Comparison of ENCODE assay signal across 19 mouse cellular contexts in the genomic region with DNA sequence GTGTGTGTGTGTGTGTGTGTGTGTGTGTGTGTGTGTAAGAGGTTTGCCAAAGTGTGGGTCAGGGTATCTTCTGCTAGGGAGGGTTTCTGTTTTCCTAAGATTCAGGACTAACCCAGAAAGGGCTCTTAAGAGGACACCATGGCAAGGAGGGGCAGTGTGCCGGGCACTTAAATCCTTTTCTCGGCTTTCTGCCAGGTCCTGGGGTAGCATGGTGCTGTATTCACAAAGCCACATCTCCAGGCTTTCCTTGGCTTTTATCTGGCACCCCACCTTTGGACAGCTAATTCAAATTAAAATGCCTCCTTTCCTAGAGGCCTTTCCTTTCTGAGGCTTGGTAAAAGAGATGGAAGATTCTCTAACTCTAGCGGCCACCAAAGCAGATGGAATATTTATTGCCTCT. TPM values are rescaled to one million over a fixed set of nuclear protein-coding genes. Genes with fewer than 3 reads are reported as not detected.
DNase-seq lines count a peak whose midpoint lies in the region; ATAC-seq and TF ChIP-seq lines count a peak whose summit lies in the region.
"Had no signal": no experiment of that assay in that cellular context is flagged by ENCODE, and none has a peak within 500 bp of the region (broad histone marks: within the 10 kb centered on the region; RNA-seq: fewer than 3 reads in every experiment).

No protein-coding gene starts in this region.

- WGBS in forebrain, embryonic 10.5 days, result 6% methylated on average over 3 of the region's 3 CpGs
- WGBS in forebrain, embryonic 13.5 days, result 2% methylated on average over 3 of the region's 3 CpGs
- 3% methylated on average over 3 of the region's 3 CpGs for WGBS in hindbrain, embryonic 15.5 days
- WGBS in neural tube, embryonic 14.5 days, result 4% methylated on average over 3 of the region's 3 CpGs

- no peaks in the 10 kb centered on the region for H3K36me3 ChIP-seq in forebrain, embryonic 10.5 days (replicated peaks)
- no peaks in the 10 kb centered on the region for H3K36me3 ChIP-seq in forebrain, embryonic 13.5 days (ENCODE audit: poor library complexity, severe bottlenecking)
- no peaks in the 10 kb centered on the region for H3K36me3 ChIP-seq in hindbrain, embryonic 15.5 days
- no peaks in the 10 kb centered on the region for H3K36me3 ChIP-seq in neural tube, embryonic 14.5 days (ENCODE audit: control insufficient read depth, insufficient read depth, low read length)
- H3K36me3 ChIP-seq: embryonic facial prominence, embryonic 12.5 days; heart, embryonic 15.5 days; limb, embryonic 13.5 days had no signal

- no peak for ATAC-seq in forebrain, embryonic 13.5 days
- no peak for ATAC-seq in hindbrain, embryonic 15.5 days (ENCODE audit: low FRiP score, low read depth)
- no peak for ATAC-seq in neural tube, embryonic 14.5 days (ENCODE audit: low read depth)
- ATAC-seq: midbrain, embryonic 16.5 days had no signal

- no peak overlapping the region for H3K4me3 ChIP-seq in forebrain, embryonic 10.5 days
- H3K4me3 ChIP-seq in forebrain, embryonic 13.5 days, result no peak overlapping the region
- no peak overlapping the region for H3K4me3 ChIP-seq in embryonic fibroblast, embryonic 13.5 days (ENCODE audit: insufficient read depth, low read length)
- peak overlapping the region; percentile 47 for H3K4me3 ChIP-seq in hindbrain, embryonic 15.5 days
- no peak overlapping the region for H3K4me3 ChIP-seq in neural tube, embryonic 14.5 days (ENCODE audit: low read depth, low read length)
- H3K4me3 ChIP-seq: embryonic facial prominence, embryonic 12.5 days; heart, adult 2 months; heart, embryonic 15.5 days; limb, embryonic 13.5 days had no signal

- no peak for TF ChIP-seq POLR2A in embryonic fibroblast, embryonic 13.5 days (IDR thresholded peaks at IDR 0.05; ENCODE audit: low read depth, low read length)

- peaks cover 100% of the 10 kb centered on the region for H3K27me3 ChIP-seq in forebrain, embryonic 10.5 days (ENCODE audit: poor library complexity, severe bottlenecking)
- H3K27me3 ChIP-seq in forebrain, embryonic 13.5 days, result peaks cover 100% of the 10 kb centered on the region
- H3K27me3 ChIP-seq in hindbrain, embryonic 15.5 days, result peaks cover 84% of the 10 kb centered on the region
- H3K27me3 ChIP-seq in neural tube, embryonic 14.5 days (ENCODE audit: control insufficient read depth, insufficient read depth, low read length), result no peaks in the 10 kb centered on the region

- no peak overlapping the region for H3K9ac ChIP-seq in forebrain, embryonic 13.5 days
- peak overlapping the region; percentile 23; the same call in 1 of the 2 replicates for H3K9ac ChIP-seq in hindbrain, embryonic 15.5 days
- H3K9ac ChIP-seq in neural tube, embryonic 14.5 days (replicated peaks; ENCODE audit: low read depth, low read length), result peak overlapping the region; percentile 12; the same call in 1 of the 2 replicates
- H3K9ac ChIP-seq: embryonic facial prominence, embryonic 12.5 days; heart, embryonic 15.5 days; limb, embryonic 13.5 days; liver, embryonic 14.5 days had no signal

- TF ChIP-seq CTCF in embryonic fibroblast, embryonic 13.5 days (IDR thresholded peaks at IDR 0.05; ENCODE audit: borderline replicate concordance, insufficient read depth, low read length), result no peak

- H3K27ac ChIP-seq in forebrain, embryonic 10.5 days, result no peak overlapping the region
- no peak overlapping the region for H3K27ac ChIP-seq in forebrain, embryonic 13.5 days
- peak overlapping the region; percentile 42; the same call in 1 of the 2 replicates for H3K27ac ChIP-seq in embryonic fibroblast, embryonic 13.5 days (ENCODE audit: insufficient read depth, low read length)
- peak overlapping the region; percentile 87 for H3K27ac ChIP-seq in hindbrain, embryonic 15.5 days (replicated peaks)
- no peak overlapping the region; the same call in 1 of the 2 replicates for H3K27ac ChIP-seq in neural tube, embryonic 14.5 days (ENCODE audit: low read depth, low read length)
- H3K27ac ChIP-seq: embryonic facial prominence, embryonic 12.5 days; heart, adult 2 months; heart, embryonic 15.5 days; kidney, postnatal 0 days; limb, embryonic 13.5 days; liver, embryonic 14.5 days had no signal

- H3K4me2 ChIP-seq in forebrain, embryonic 13.5 days, result no peak overlapping the region
- peak overlapping the region; percentile 56 for H3K4me2 ChIP-seq in hindbrain, embryonic 15.5 days
- H3K4me2 ChIP-seq in neural tube, embryonic 14.5 days (ENCODE audit: low read depth, low read length), result peak overlapping the region; percentile 39
- H3K4me2 ChIP-seq: embryonic facial prominence, embryonic 12.5 days; heart, embryonic 15.5 days; limb, embryonic 13.5 days had no signal

- H3K9me3 ChIP-seq in forebrain, embryonic 10.5 days, result no peaks in the 10 kb centered on the region
- H3K9me3 ChIP-seq in forebrain, embryonic 13.5 days (replicated peaks), result no peaks in the 10 kb centered on the region
- no peaks in the 10 kb centered on the region for H3K9me3 ChIP-seq in hindbrain, embryonic 15.5 days
- no peaks in the 10 kb centered on the region for H3K9me3 ChIP-seq in neural tube, embryonic 14.5 days (ENCODE audit: control insufficient read depth, low read length)
- H3K9me3 ChIP-seq: embryonic facial prominence, embryonic 12.5 days; heart, embryonic 15.5 days; limb, embryonic 13.5 days had no signal

- DNase-seq in forebrain, embryonic 10.5 days (ENCODE audit: extremely low spot score, low spot score), result peak; percentile 27
- no peak for DNase-seq in thymus, postnatal 25 days
- DNase-seq in cerebellum, adult 9-11 months, result no peak
- DNase-seq in spleen, adult 18-20 months, result no peak
- DNase-seq: B cell, adult 2 months; cerebellum, adult 2 months; heart, adult 2 months; layer of hippocampus, adult 9-11 months; thymus, postnatal 14 days had no signal

- H3K4me1 ChIP-seq in forebrain, embryonic 10.5 days, result peaks cover 4% of the 10 kb centered on the region; the same call in 1 of the 2 replicates
- no peaks in the 10 kb centered on the region for H3K4me1 ChIP-seq in forebrain, embryonic 13.5 days
- H3K4me1 ChIP-seq in embryonic fibroblast, embryonic 13.5 days (ENCODE audit: control insufficient read depth, insufficient read depth, low read length), result peaks cover 2% of the 10 kb centered on the region; the same call in 1 of the 2 replicates
- H3K4me1 ChIP-seq in hindbrain, embryonic 15.5 days (replicated peaks), result peaks cover 9% of the 10 kb centered on the region; the same call in 1 of the 2 replicates
- H3K4me1 ChIP-seq in neural tube, embryonic 14.5 days (ENCODE audit: control insufficient read depth, insufficient read depth, low read length), result peaks cover 51% of the 10 kb centered on the region
- H3K4me1 ChIP-seq: embryonic facial prominence, embryonic 12.5 days had no signal

RNA-seq across cellular contexts. Expression of a gene that starts 20.9 kb away (rescaled TPM):
- polyA plus RNA-seq in forebrain, embryonic 10.5 days (2016; fragmentation: Nextera tagmentation; extraction: Ambion mirVana), result not detected in 2 replicates
- polyA plus RNA-seq in forebrain, embryonic 13.5 days (2015; fragmentation: Nextera tagmentation; extraction: Ambion mirVana), result not detected in 2 replicates
- polyA plus RNA-seq in embryonic fibroblast, embryonic 13.5 days (2011; ENCODE audit: insufficient read length, low read depth, missing spikeins), result 12.5 and 12.6 TPM in 2 replicates
- polyA plus RNA-seq in hindbrain, embryonic 15.5 days (2015; fragmentation: Nextera tagmentation; extraction: Ambion mirVana), result 56.8 and 63.8 TPM in 2 replicates
- 19.0 and 24.0 TPM in 2 replicates for polyA plus RNA-seq in neural tube, embryonic 14.5 days (2014; fragmentation: Nextera tagmentation; extraction: Ambion mirVana)
- polyA plus RNA-seq: midbrain, embryonic 16.5 days had no signal

RNA-seq across cellular contexts. Expression of a gene that starts 41.6 kb away (rescaled TPM):
- polyA plus RNA-seq in forebrain, embryonic 10.5 days (2016; fragmentation: Nextera tagmentation; extraction: Ambion mirVana), result not detected in 2 replicates
- polyA plus RNA-seq in forebrain, embryonic 13.5 days (2015; fragmentation: Nextera tagmentation; extraction: Ambion mirVana), result not detected in 2 replicates
- 42.6 and 61.8 TPM in 2 replicates for polyA plus RNA-seq in embryonic fibroblast, embryonic 13.5 days (2011; ENCODE audit: insufficient read length, low read depth, missing spikeins)
- 7.4 and 13.1 TPM in 2 replicates for polyA plus RNA-seq in hindbrain, embryonic 15.5 days (2015; fragmentation: Nextera tagmentation; extraction: Ambion mirVana)
- 23.0 and 38.7 TPM in 2 replicates for polyA plus RNA-seq in neural tube, embryonic 14.5 days (2014; fragmentation: Nextera tagmentation; extraction: Ambion mirVana)
- polyA plus RNA-seq: embryonic facial prominence, embryonic 12.5 days; heart, adult 2 months; midbrain, embryonic 16.5 days had no signal

RNA-seq across cellular contexts. Expression of a gene that starts 49.2 kb away (rescaled TPM):
- polyA plus RNA-seq in forebrain, embryonic 10.5 days (2016; fragmentation: Nextera tagmentation; extraction: Ambion mirVana), result not detected in 2 replicates
- not detected in 2 replicates for polyA plus RNA-seq in forebrain, embryonic 13.5 days (2015; fragmentation: Nextera tagmentation; extraction: Ambion mirVana)
- 28.5 and 45.5 TPM in 2 replicates for polyA plus RNA-seq in embryonic fibroblast, embryonic 13.5 days (2011; ENCODE audit: insufficient read length, low read depth, missing spikeins)
- polyA plus RNA-seq in hindbrain, embryonic 15.5 days (2015; fragmentation: Nextera tagmentation; extraction: Ambion mirVana), result 2.3 and 16.6 TPM in 2 replicates
- 50.1 and 136 TPM in 2 replicates for polyA plus RNA-seq in neural tube, embryonic 14.5 days (2014; fragmentation: Nextera tagmentation; extraction: Ambion mirVana)
- polyA plus RNA-seq: cerebellum, adult 2 months; embryonic facial prominence, embryonic 12.5 days; heart, adult 2 months; heart, embryonic 15.5 days; midbrain, embryonic 16.5 days had no signal

Comparison
In these comparisons a context has a peak if more than half of its experiments do, and no peak if none do; other contexts are left out.
1. H3K27ac ChIP-seq: peak in embryonic fibroblast, embryonic 13.5 days (single experiment) and hindbrain, embryonic 15.5 days (single experiment); none in forebrain, embryonic 10.5 days (single experiment), forebrain, embryonic 13.5 days (single experiment) and neural tube, embryonic 14.5 days (single experiment).
2. RNA of a gene that starts 20.9 kb away (polyA plus RNA-seq): 56.8 to 63.8 TPM in hindbrain, embryonic 15.5 days, 19.0 to 24.0 TPM in neural tube, embryonic 14.5 days and 12.5 to 12.6 TPM in embryonic fibroblast, embryonic 13.5 days; not detected in forebrain, embryonic 13.5 days and not detected in forebrain, embryonic 10.5 days; every median in the first group is over 10 times any median in the second.